Mouse (Mus musculus) B cell, adult (primary cell): ENCODE data around the gene Adal. TPM values are rescaled to one million over a fixed set of nuclear protein-coding genes. Genes with fewer than 3 reads are reported as not detected.

ENCODE experiments used
- total RNA-seq: library from RNA; stranded (reverse); gene quantifications from 4 replicates; pipeline ENCODE4 v1.2.4, GENCODE M21; 2023; ENCODE audit not compliant: inconsistent age

The Adal gene
- total RNA-seq = 15.4 to 19.7 TPM (median 18.6 TPM) in 4 replicates

GRCm38 (mm10) chr2:121140018-121140882, at the start of gene Adal, which contains the start of gene Lcmt2:
Adal (plus strand) TSS chr2:121140428.
Lcmt2 (minus strand) TSS chr2:121140653.

GRCm38 (mm10) chr2:121109695-121110094, 30.5 kb upstream of the Adal start, which contains the start of gene Tgm7:
Tgm7 (minus strand) TSS chr2:121109795.

GRCm38 (mm10) chr2:121170481-121170971, 30.3 kb downstream of the Adal start, which contains the start of gene Tubgcp4:
Tubgcp4 (plus strand) TSS chr2:121170654.

GRCm38 (mm10) chr2:121170980-121171742, 30.9 kb downstream of the Adal start, which contains the start of gene Zscan29:
Zscan29 (minus strand) TSS chr2:121171125.

Other genes starting within 250 kb of the Adal start
- gene Ubr1, start 169.7 kb upstream of the Adal start, total RNA-seq = 61.3 to 66.2 TPM (median 64.2 TPM) in 4 replicates
- gene Tmem62, start 163.4 kb upstream of the Adal start, total RNA-seq = 17.6 to 24.6 TPM (median 24.4 TPM) in 4 replicates
- gene Ccndbp1, start 132.0 kb upstream of the Adal start, total RNA-seq = 84.0 to 90.1 TPM (median 86.4 TPM) in 4 replicates
- gene Epb42, start 103.4 kb upstream of the Adal start, total RNA-seq = not detected in 4 replicates
- not detected in 4 replicates for gene Tgm5, start 54.6 kb upstream of the Adal start, total RNA-seq
- gene Tgm7, start 30.6 kb upstream of the Adal start, total RNA-seq = not detected in 4 replicates
- gene Lcmt2, start 225 bp downstream of the Adal start, total RNA-seq = 7.1 to 10.5 TPM (median 10.0 TPM) in 4 replicates
- gene Tubgcp4, start 30.2 kb downstream of the Adal start, total RNA-seq = 74.0 to 78.8 TPM (median 78.3 TPM) in 4 replicates
- gene Zscan29, start 30.7 kb downstream of the Adal start, total RNA-seq = 29.3 to 33.8 TPM (median 31.1 TPM) in 4 replicates
- 80.7 to 99.9 TPM (median 95.7 TPM) in 4 replicates for gene Trp53bp1, start 131.0 kb downstream of the Adal start, total RNA-seq
- 0.06 to 0.61 TPM (median 0.11 TPM) in 4 replicates for gene Map1a, start 149.2 kb downstream of the Adal start, total RNA-seq
- 25.8 to 32.5 TPM (median 27.5 TPM) in 4 replicates for gene Ppip5k1, start 215.0 kb downstream of the Adal start, total RNA-seq
- gene Ckmt1, start 217.3 kb downstream of the Adal start, total RNA-seq = not detected in 4 replicates
- 0.09 TPM in 1 of 4 replicates, not detected in the others for gene Strc, start 246.7 kb downstream of the Adal start, total RNA-seq